Comparison of ENCODE assay signal across 12 mouse cellular contexts in the genomic region with DNA sequence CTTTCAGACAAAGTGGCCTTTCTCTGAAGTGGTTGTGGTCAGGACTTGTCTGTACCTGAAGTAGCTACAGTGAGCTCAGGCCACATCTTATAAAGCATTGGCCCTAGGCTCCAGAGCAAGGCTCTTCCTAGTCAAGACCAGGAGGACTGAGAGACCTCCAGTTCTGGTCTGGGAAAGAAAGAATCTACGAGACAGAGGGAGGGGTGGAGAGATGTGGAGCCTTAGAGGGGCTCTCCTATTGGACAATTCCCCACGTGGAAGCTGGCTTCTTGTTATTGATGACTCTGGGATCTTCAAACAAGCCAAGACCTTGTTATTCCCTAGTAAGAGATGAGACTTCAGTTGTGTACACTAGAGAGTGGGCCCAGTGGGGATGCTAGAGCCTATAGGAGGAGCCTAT.
"Had no signal": no experiment of that assay in that cellular context is flagged by ENCODE, and none has a peak within 500 bp of the region (broad histone marks: within the 10 kb centered on the region; RNA-seq: fewer than 3 reads in every experiment).

No protein-coding gene starts in this region.

- H3K27ac ChIP-seq: layer of hippocampus, adult 2 months; limb, embryonic 12.5 days; liver, embryonic 15.5 days; midbrain, embryonic 12.5 days; stomach, embryonic 15.5 days had no signal

- H3K27me3 ChIP-seq: stomach, embryonic 15.5 days had no signal

- DNase-seq: kidney, adult 18-20 months; kidney, postnatal 10 days; kidney, postnatal 4 days; lung, adult 2 months; lung, postnatal 36 days; right cerebral cortex, postnatal 14 days; thymus, postnatal 14 days had no signal

- H3K9me3 ChIP-seq: limb, embryonic 12.5 days; liver, embryonic 15.5 days; midbrain, embryonic 12.5 days; stomach, embryonic 15.5 days had no signal

- H3K9ac ChIP-seq: limb, embryonic 12.5 days; liver, embryonic 15.5 days; midbrain, embryonic 12.5 days; stomach, embryonic 15.5 days had no signal

- H3K4me3 ChIP-seq: layer of hippocampus, adult 2 months; limb, embryonic 12.5 days; liver, embryonic 15.5 days; midbrain, embryonic 12.5 days; stomach, embryonic 15.5 days had no signal

- H3K36me3 ChIP-seq: limb, embryonic 12.5 days; liver, embryonic 15.5 days; midbrain, embryonic 12.5 days; stomach, embryonic 15.5 days had no signal

- H3K4me2 ChIP-seq: limb, embryonic 12.5 days; liver, embryonic 15.5 days; midbrain, embryonic 12.5 days; stomach, embryonic 15.5 days had no signal
